In the genomic region with DNA sequence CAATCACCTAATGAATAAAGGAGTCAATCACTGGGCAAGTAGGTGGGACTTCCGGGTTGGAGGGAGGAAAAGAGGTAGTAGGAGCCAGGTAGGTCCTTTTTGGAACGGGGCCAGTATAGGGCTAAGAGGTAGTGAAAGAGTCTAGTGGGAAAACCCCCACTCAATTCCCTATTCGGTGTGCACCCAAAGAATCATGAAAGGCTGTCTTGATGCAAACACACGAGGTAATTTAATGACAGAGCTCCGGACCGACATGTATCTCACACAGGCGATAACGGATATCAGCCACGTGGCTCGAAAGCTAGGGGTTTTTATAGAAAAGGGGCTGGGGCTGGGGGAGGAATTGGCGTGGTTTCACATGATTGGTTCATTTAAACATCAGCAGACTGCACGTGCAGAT, we compare ENCODE assay signal across 27 mouse cellular contexts. TPM values are rescaled to one million over a fixed set of nuclear protein-coding genes. Genes with fewer than 3 reads are reported as not detected.
DNase-seq lines count a peak whose midpoint lies in the region; ATAC-seq and TF ChIP-seq lines count a peak whose summit lies in the region.
"Had no signal": no experiment of that assay in that cellular context is flagged by ENCODE, and none has a peak within 500 bp of the region (broad histone marks: within the 10 kb centered on the region; RNA-seq: fewer than 3 reads in every experiment).

No protein-coding gene starts in this region.

- no peak overlapping the region for H3K9ac ChIP-seq in heart, embryonic 11.5 days (ENCODE audit: low read depth, low read length)
- no peak overlapping the region for H3K9ac ChIP-seq in ES-Bruce4 (ENCODE audit: low read depth, poor library complexity, severe bottlenecking)
- H3K9ac ChIP-seq: embryonic facial prominence, embryonic 12.5 days; forebrain, embryonic 13.5 days; forebrain, embryonic 15.5 days; forebrain, postnatal 0 days had no signal

- H3K4me1 ChIP-seq in heart, embryonic 11.5 days (ENCODE audit: control insufficient read depth, insufficient read depth, low read length): no peaks in the 10 kb centered on the region
- H3K4me1 ChIP-seq in ES-Bruce4 (ENCODE audit: control insufficient read depth, insufficient read depth, low read length): peaks cover 14% of the 10 kb centered on the region
- H3K4me1 ChIP-seq: embryonic facial prominence, embryonic 12.5 days had no signal

- H3K36me3 ChIP-seq in heart, embryonic 11.5 days (ENCODE audit: control insufficient read depth, insufficient read depth, low read length): peaks cover 23% of the 10 kb centered on the region
- peaks cover 31% of the 10 kb centered on the region for H3K36me3 ChIP-seq in ES-Bruce4 (ENCODE audit: control insufficient read depth, insufficient read depth, low read length, poor library complexity, severe bottlenecking)

- no peaks in the 10 kb centered on the region for H3K27me3 ChIP-seq in heart, embryonic 11.5 days (ENCODE audit: control insufficient read depth, insufficient read depth, low read length)
- H3K27me3 ChIP-seq in ES-Bruce4 (ENCODE audit: control insufficient read depth, insufficient read depth, low read length, poor library complexity, severe bottlenecking): no peaks in the 10 kb centered on the region
- H3K27me3 ChIP-seq: embryonic facial prominence, embryonic 12.5 days; forebrain, embryonic 13.5 days; forebrain, embryonic 15.5 days; Patski had no signal

- no peak overlapping the region for H3K4me2 ChIP-seq in heart, embryonic 11.5 days
- H3K4me2 ChIP-seq: embryonic facial prominence, embryonic 12.5 days; forebrain, embryonic 13.5 days; forebrain, embryonic 15.5 days had no signal

- H3K4me3 ChIP-seq in heart, embryonic 11.5 days (ENCODE audit: low read depth, low read length): no peak overlapping the region
- H3K4me3 ChIP-seq in ES-Bruce4 (ENCODE audit: low read depth, low read length): no peak overlapping the region
- H3K4me3 ChIP-seq: embryonic facial prominence, embryonic 10.5 days; embryonic facial prominence, embryonic 12.5 days; forebrain, embryonic 13.5 days; forebrain, embryonic 15.5 days had no signal

- intact Hi-C loops in left cerebral cortex, postnatal 14 days (cut with DNase I): no loop called here

- no peak for TF ChIP-seq CTCF in ES-Bruce4 (IDR thresholded peaks at IDR 0.05; ENCODE audit: low read depth, low read length)

- no peak overlapping the region for H3K27ac ChIP-seq in heart, embryonic 11.5 days (ENCODE audit: low read depth, low read length)
- H3K27ac ChIP-seq in ES-Bruce4 (ENCODE audit: insufficient read depth, low read length): 0 out of 2 replicates have a peak overlapping the region, but pooled peaks have one; percentile 8
- H3K27ac ChIP-seq: embryonic facial prominence, embryonic 10.5 days; embryonic facial prominence, embryonic 12.5 days; forebrain, embryonic 13.5 days; forebrain, embryonic 15.5 days had no signal

- TF ChIP-seq POLR2A in ES-Bruce4 (IDR thresholded peaks at IDR 0.05; ENCODE audit: insufficient read depth, low read length): no peak

- no peak for ATAC-seq in heart, embryonic 11.5 days (replicated peaks; ENCODE audit: insufficient number of reproducible peaks, low FRiP score, low TSS enrichment)
- ATAC-seq: activated CD4-positive, CD25-positive, alpha-beta regulatory T cell, adult 4 months; forebrain, embryonic 13.5 days; forebrain, embryonic 15.5 days; forebrain, postnatal 0 days; Patski had no signal

- peak; percentile 77 for DNase-seq in heart, adult 11 months
- DNase-seq in R1 (ENCODE audit: low read depth, low spot score): peak; percentile 81
- no peak for DNase-seq in left cerebral cortex, postnatal 14 days (ENCODE audit: low spot score in 2 of 2)
- no peak for DNase-seq in cerebellum, adult 11-12 months
- no peak for DNase-seq in kidney, adult 8-10 months
- DNase-seq: adrenal gland, postnatal 10 days; adrenal gland, postnatal 25 days; cerebellum, adult 11 months; cerebellum, adult 2 months; cerebellum, adult 9-10 months; cerebellum, postnatal 10 days; cerebellum, postnatal 25 days; forebrain, postnatal 0 days had no signal

- no peaks in the 10 kb centered on the region for H3K9me3 ChIP-seq in heart, embryonic 11.5 days (replicated peaks; ENCODE audit: control insufficient read depth, low read length)
- H3K9me3 ChIP-seq in ES-Bruce4 (replicated peaks; ENCODE audit: control insufficient read depth, insufficient read depth, low read length, poor library complexity, severe bottlenecking): no peaks in the 10 kb centered on the region
- H3K9me3 ChIP-seq: forebrain, embryonic 13.5 days; forebrain, embryonic 15.5 days had no signal

- WGBS in heart, embryonic 11.5 days (ENCODE audit: insufficient replicate concordance): 87% methylated on average over 12 of the region's 12 CpGs

- no peak for TF ChIP-seq EP300 in ES-Bruce4 (IDR thresholded peaks at IDR 0.05; ENCODE audit: insufficient read depth, low read depth, low read length)

RNA-seq across cellular contexts. Expression of a gene that starts 3.5 kb away (rescaled TPM):
- 0.37 TPM in 1 of 2 replicates, not detected in the other for polyA plus RNA-seq in heart, embryonic 11.5 days (2014; fragmentation: Nextera tagmentation; extraction: Ambion mirVana)
- 2.6 TPM in 2 replicates for polyA plus RNA-seq in ES-Bruce4 (2011; ENCODE audit: insufficient read depth, insufficient read length, low read depth, missing spikeins)
- 1 to 10 TPM; 1.1 to 1.4 TPM for total RNA-seq in left cerebral cortex, postnatal 14 days (2021)
- polyA plus RNA-seq: activated CD4-positive, CD25-positive, alpha-beta regulatory T cell, adult 4 months; embryonic facial prominence, embryonic 10.5 days; forebrain, postnatal 0 days had no signal

RNA-seq across cellular contexts. Expression of a gene that starts 7.5 kb away (rescaled TPM):
- polyA plus RNA-seq in heart, embryonic 11.5 days (2014; fragmentation: Nextera tagmentation; extraction: Ambion mirVana): 129 and 155 TPM in 2 replicates
- polyA plus RNA-seq in ES-Bruce4 (2011; ENCODE audit: insufficient read depth, insufficient read length, low read depth, missing spikeins): 131 and 143 TPM in 2 replicates
- 10 to 100 TPM; 85.8 to 92.2 TPM for total RNA-seq in left cerebral cortex, postnatal 14 days (2021)

RNA-seq across cellular contexts. Expression of a gene that starts 28.0 kb away (rescaled TPM):
- polyA plus RNA-seq in heart, embryonic 11.5 days (2014; fragmentation: Nextera tagmentation; extraction: Ambion mirVana): 118 and 135 TPM in 2 replicates
- polyA plus RNA-seq in ES-Bruce4 (2011; ENCODE audit: insufficient read depth, insufficient read length, low read depth, missing spikeins): 742 and 797 TPM in 2 replicates
- 100 to 1,000 TPM; 178 to 201 TPM for total RNA-seq in left cerebral cortex, postnatal 14 days (2021)

RNA-seq across cellular contexts. Expression of a gene that starts 40.6 kb away (rescaled TPM):
- 75.0 and 79.4 TPM in 2 replicates for polyA plus RNA-seq in heart, embryonic 11.5 days (2014; fragmentation: Nextera tagmentation; extraction: Ambion mirVana)
- 52.8 and 53.9 TPM in 2 replicates for polyA plus RNA-seq in ES-Bruce4 (2011; ENCODE audit: insufficient read depth, insufficient read length, low read depth, missing spikeins)
- total RNA-seq in left cerebral cortex, postnatal 14 days (2021): 10 to 100 TPM; 46.2 to 48.0 TPM

RNA-seq across cellular contexts. Expression of a gene that starts 44.3 kb away (rescaled TPM):
- polyA plus RNA-seq in heart, embryonic 11.5 days (2014; fragmentation: Nextera tagmentation; extraction: Ambion mirVana): 0.19 and 0.27 TPM in 2 replicates
- polyA plus RNA-seq in ES-Bruce4 (2011; ENCODE audit: insufficient read depth, insufficient read length, low read depth, missing spikeins): 0.49 TPM in 1 of 2 replicates, not detected in the other
- total RNA-seq in left cerebral cortex, postnatal 14 days (2021): under 1 TPM in 1 of 2 experiments, not detected in 1; 0.26 TPM
- total RNA-seq: adrenal gland, adult 18-20 months; adrenal gland, postnatal 25 days; forebrain, postnatal 0 days; G1E had no signal
- polyA plus RNA-seq: activated CD4-positive, CD25-positive, alpha-beta regulatory T cell, adult 4 months; brain, embryonic 14.5 days; C2C12; cortical plate, adult 2 months; embryonic facial prominence, embryonic 10.5 days; embryonic facial prominence, embryonic 12.5 days; forebrain, embryonic 11.5 days; forebrain, embryonic 13.5 days; forebrain, embryonic 15.5 days; forebrain, postnatal 0 days; G1E; Patski had no signal

Comparison
In these comparisons a context has a peak if more than half of its experiments do, and no peak if none do; other contexts are left out.
1. DNase-seq: peak in heart, adult 11 months (single experiment) and R1 (single experiment); none in left cerebral cortex, postnatal 14 days (0 of 2), cerebellum, adult 11-12 months (single experiment) and kidney, adult 8-10 months (0 of 2).